Mouse (Mus musculus): Measurements from ENCODE around the gene Ric8b. TPM values are rescaled to one million over a fixed set of nuclear protein-coding genes. Genes with fewer than 3 reads are reported as not detected.

Gene Ric8b
- polyA plus RNA-seq, 1 experiment from 2014 or later: 22.2 TPM

DNA sequence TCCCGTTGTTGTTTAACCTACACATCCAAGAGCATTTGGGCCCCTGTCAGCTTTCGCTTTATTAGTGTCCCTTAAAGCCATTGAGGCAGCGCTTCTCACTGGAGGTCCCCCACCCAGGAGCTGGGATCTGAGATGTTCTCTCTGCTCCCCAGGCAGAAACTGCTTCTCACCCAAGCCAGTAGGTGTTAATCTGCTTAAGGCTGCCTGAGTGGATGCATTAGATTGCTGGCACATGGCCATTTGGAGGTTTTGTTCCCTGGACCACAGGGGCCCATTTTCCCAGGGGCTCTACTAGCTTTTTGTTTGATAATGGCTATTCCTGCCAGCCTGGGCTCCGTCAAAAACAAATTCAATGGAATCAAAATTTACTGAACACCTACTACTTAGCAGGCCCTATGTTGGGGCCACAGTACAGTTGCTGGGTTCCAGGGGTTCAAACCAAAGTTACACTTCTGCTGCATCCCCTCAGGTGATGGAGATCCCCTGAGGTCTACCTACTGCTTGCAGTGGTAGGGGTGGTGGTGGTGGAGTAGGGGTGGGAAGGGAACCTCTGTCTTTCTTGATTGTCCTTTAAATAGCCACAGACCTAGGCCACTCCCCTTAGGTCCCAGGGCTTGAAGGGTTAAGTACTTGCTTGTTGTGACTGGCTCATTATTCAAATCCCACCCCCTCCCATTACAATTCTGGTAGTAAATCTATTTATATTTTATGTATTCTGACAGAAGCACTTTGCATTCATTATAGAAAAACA lies 28.1 kb upstream of the Ric8b start:
- Histone ChIP-seq H3K9me3 (ENCODE audit: control insufficient read depth, low read depth, low read length) (no peaks in the 10 kb centered on the region), H3K4me2 (replicated peaks; ENCODE audit: low read depth, low read length) (no peak overlapping the region), H3K36me3 (ENCODE audit: control insufficient read depth, insufficient read depth, low read length) (no peaks in the 10 kb centered on the region), H3K27me3 (ENCODE audit: control insufficient read depth, insufficient read depth, low read length) (no peaks in the 10 kb centered on the region), H3K9ac (replicated peaks; ENCODE audit: low read depth, low read length) (no peak overlapping the region), H3K4me1 (ENCODE audit: control insufficient read depth, insufficient read depth, low read length) (peaks cover 8% of the 10 kb centered on the region; the same call in 1 of the 2 replicates), H3K27ac (ENCODE audit: low read length) (no peak overlapping the region), H3K4me3 (ENCODE audit: low read depth, low read length) (no peak overlapping the region)
- WGBS: 62% methylated on average over 4 of the region's 4 CpGs
- no peak for ATAC-seq (ENCODE audit: insufficient number of reproducible peaks, insufficient read depth, low FRiP score, low read depth)

DNA sequence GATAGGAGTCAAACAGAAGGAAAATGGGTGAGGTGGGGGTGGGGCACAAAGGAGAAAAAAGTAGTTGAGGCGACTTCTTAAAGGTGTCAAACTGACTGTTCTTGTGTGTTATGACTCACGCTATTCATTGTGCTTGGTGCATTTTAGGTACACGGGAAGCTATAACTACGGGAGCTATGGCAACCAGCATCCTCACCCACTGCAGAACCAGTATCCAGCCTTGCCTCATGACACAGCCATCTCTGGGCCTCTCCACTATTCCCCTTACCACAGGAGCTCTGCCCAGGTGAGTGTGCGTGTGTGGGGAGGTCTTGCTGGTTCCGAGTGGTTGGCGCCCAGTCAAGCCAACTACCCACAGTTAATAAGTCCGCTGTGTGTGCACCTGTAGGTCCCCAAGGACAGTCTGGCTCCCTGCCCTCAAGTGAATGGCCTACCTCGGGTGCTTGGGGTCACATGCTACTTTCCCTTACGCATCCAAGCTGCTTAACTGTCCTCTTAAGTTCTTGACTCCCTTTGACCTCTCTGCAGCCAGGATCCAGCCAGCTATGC lies 21.5 kb upstream of the Ric8b start:
- ATAC-seq (ENCODE audit: insufficient number of reproducible peaks, insufficient read depth, low FRiP score, low read depth): no peak
- no peak overlapping the region for H3K4me3 ChIP-seq (ENCODE audit: low read depth, low read length)
- WGBS: 86% methylated on average over 10 of the region's 10 CpGs
- H3K36me3 ChIP-seq (ENCODE audit: control insufficient read depth, insufficient read depth, low read length): no peaks in the 10 kb centered on the region
- H3K4me2 ChIP-seq (replicated peaks; ENCODE audit: low read depth, low read length): no peak overlapping the region
- no peaks in the 10 kb centered on the region for H3K9me3 ChIP-seq (ENCODE audit: control insufficient read depth, low read depth, low read length)
- no peak overlapping the region for H3K27ac ChIP-seq (ENCODE audit: low read length)
- H3K4me1 ChIP-seq (ENCODE audit: control insufficient read depth, insufficient read depth, low read length): no peaks in the 10 kb centered on the region
- H3K9ac ChIP-seq (replicated peaks; ENCODE audit: low read depth, low read length): no peak overlapping the region
- no peaks in the 10 kb centered on the region for H3K27me3 ChIP-seq (ENCODE audit: control insufficient read depth, insufficient read depth, low read length)

GRCm38 (mm10) chr10:84896941-84897930 lies 20.2 kb upstream of the Ric8b start:
- Histone ChIP-seq H3K4me3 (ENCODE audit: low read depth, low read length) (no peak overlapping the region), H3K27me3 (ENCODE audit: control insufficient read depth, insufficient read depth, low read length) (no peaks in the 10 kb centered on the region), H3K36me3 (ENCODE audit: control insufficient read depth, insufficient read depth, low read length) (no peaks in the 10 kb centered on the region), H3K4me2 (replicated peaks; ENCODE audit: low read depth, low read length) (no peak overlapping the region), H3K9ac (replicated peaks; ENCODE audit: low read depth, low read length) (no peak overlapping the region), H3K4me1 (ENCODE audit: control insufficient read depth, insufficient read depth, low read length) (no peaks in the 10 kb centered on the region), H3K27ac (ENCODE audit: low read length) (no peak overlapping the region), H3K9me3 (ENCODE audit: control insufficient read depth, low read depth, low read length) (no peaks in the 10 kb centered on the region)
- no peak for ATAC-seq (ENCODE audit: insufficient number of reproducible peaks, insufficient read depth, low FRiP score, low read depth)
- 61% methylated on average over 9 of the region's 9 CpGs for WGBS

DNA sequence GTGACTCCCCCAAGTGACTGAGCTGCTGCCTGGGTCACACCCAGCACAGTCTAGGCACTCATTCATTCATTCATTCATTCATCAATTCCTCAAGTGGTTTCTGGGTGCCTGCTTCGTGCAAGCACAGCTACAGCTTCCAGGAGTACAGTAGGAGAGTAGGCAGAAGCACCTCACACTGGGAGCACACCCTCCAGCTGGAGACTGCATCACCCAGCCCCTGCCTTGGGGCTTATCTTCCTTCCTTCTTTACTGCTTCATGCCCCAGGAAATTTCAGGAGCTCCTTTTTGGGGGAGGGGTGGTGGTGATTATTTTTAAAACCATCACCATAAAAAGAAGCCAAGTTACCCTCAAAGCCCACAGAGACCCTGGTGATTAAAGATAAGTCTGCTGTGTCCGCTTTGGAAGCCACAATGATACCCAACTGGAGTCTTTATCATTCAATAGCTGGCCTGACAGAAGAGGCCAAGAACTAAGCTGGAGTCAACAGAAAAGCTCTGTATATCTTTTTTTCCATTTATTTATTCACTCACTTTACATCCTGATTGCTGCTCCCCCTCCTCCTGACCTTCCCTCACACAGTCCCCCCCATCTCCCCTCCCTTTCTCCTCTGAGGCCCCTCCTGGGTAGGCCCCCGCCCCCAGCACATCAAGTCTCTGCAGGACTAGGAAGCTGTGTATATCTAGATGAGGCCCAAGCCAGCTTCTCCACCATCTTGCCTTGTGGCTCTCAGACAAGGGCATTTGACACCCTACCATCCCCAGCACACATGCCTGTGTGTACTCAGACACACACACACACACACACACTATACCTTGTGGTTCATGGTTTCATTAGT lies 19.1 kb upstream of the Ric8b start:
- 67% methylated on average over 3 of the region's 3 CpGs for WGBS

DNA sequence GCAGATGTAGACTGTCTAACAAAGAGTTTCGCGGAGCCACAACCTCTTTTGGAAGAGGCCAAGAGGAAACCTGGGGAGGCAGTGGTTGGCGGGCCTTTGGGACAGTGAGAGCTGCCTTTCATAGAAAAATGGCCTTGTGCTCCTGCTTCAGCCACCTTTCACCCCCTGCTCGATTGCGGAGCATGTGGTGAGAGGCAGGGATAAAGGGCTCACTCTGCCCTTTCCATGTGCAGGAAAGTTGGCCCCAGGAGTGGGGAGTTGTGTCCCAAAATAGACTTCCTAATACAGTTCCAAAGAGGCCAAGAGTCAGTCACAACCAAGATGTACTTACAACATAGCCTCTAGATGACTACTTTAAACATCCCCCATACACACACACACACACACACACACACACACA lies 15.7 kb upstream of the Ric8b start:
- H3K27ac ChIP-seq (ENCODE audit: low read length): no peak overlapping the region
- no peaks in the 10 kb centered on the region for H3K27me3 ChIP-seq (ENCODE audit: control insufficient read depth, insufficient read depth, low read length)
- no peak overlapping the region for H3K9ac ChIP-seq (replicated peaks; ENCODE audit: low read depth, low read length)
- WGBS: 70% methylated on average over 5 of the region's 5 CpGs
- no peak overlapping the region for H3K4me2 ChIP-seq (replicated peaks; ENCODE audit: low read depth, low read length)
- no peak for ATAC-seq (ENCODE audit: insufficient number of reproducible peaks, insufficient read depth, low FRiP score, low read depth)
- no peaks in the 10 kb centered on the region for H3K36me3 ChIP-seq (ENCODE audit: control insufficient read depth, insufficient read depth, low read length)
- no peaks in the 10 kb centered on the region for H3K9me3 ChIP-seq (ENCODE audit: control insufficient read depth, low read depth, low read length)
- H3K4me1 ChIP-seq (ENCODE audit: control insufficient read depth, insufficient read depth, low read length): peaks cover 9% of the 10 kb centered on the region; the same call in 1 of the 2 replicates
- H3K4me3 ChIP-seq (ENCODE audit: low read depth, low read length): no peak overlapping the region

More for the DNA sequence above, 19.1 kb upstream of the Ric8b start:
- no peak overlapping the region for H3K4me3 ChIP-seq (ENCODE audit: low read depth, low read length)
- H3K27me3 ChIP-seq (ENCODE audit: control insufficient read depth, insufficient read depth, low read length): no peaks in the 10 kb centered on the region
- H3K4me1 ChIP-seq (ENCODE audit: control insufficient read depth, insufficient read depth, low read length): peaks cover 5% of the 10 kb centered on the region; the same call in 1 of the 2 replicates
- no peak for ATAC-seq (ENCODE audit: insufficient number of reproducible peaks, insufficient read depth, low FRiP score, low read depth)
- H3K9ac ChIP-seq (replicated peaks; ENCODE audit: low read depth, low read length): no peak overlapping the region
- H3K36me3 ChIP-seq (ENCODE audit: control insufficient read depth, insufficient read depth, low read length): no peaks in the 10 kb centered on the region
- H3K27ac ChIP-seq (ENCODE audit: low read length): no peak overlapping the region
- H3K4me2 ChIP-seq (replicated peaks; ENCODE audit: low read depth, low read length): no peak overlapping the region
- no peaks in the 10 kb centered on the region for H3K9me3 ChIP-seq (ENCODE audit: control insufficient read depth, low read depth, low read length)

GRCm38 (mm10) chr10:84902213-84902612 lies 15.2 kb upstream of the Ric8b start:
- no peak overlapping the region for H3K27ac ChIP-seq (ENCODE audit: low read length)
- H3K9ac ChIP-seq (replicated peaks; ENCODE audit: low read depth, low read length): no peak overlapping the region
- H3K9me3 ChIP-seq (ENCODE audit: control insufficient read depth, low read depth, low read length): no peaks in the 10 kb centered on the region
- 70% methylated on average over 2 of the region's 2 CpGs for WGBS
- no peaks in the 10 kb centered on the region for H3K27me3 ChIP-seq (ENCODE audit: control insufficient read depth, insufficient read depth, low read length)
- no peak overlapping the region for H3K4me2 ChIP-seq (replicated peaks; ENCODE audit: low read depth, low read length)
- H3K36me3 ChIP-seq (ENCODE audit: control insufficient read depth, insufficient read depth, low read length): no peaks in the 10 kb centered on the region
- H3K4me1 ChIP-seq (ENCODE audit: control insufficient read depth, insufficient read depth, low read length): peaks cover 9% of the 10 kb centered on the region; the same call in 1 of the 2 replicates
- no peak for ATAC-seq (ENCODE audit: insufficient number of reproducible peaks, insufficient read depth, low FRiP score, low read depth)
- H3K4me3 ChIP-seq (ENCODE audit: low read depth, low read length): no peak overlapping the region

DNA sequence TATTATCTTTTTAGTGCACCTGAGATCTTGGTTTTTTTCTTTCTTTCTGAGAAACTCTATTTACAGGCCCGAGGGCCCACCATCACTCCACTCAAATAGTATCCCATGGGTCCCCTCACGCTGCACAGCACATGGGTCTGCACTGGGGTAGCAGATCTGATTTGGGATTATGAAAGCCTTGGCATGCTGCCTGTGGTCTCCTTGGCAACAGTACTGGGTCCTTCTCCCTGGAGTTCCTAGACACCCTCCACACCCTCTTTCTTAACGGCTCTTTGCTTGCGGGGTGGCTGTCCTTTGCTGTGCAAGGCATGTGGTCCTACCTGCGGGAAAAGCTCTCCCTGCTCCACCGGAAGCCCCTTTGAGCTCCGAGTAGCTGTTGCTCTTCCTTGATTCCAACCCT lies 14.1 kb upstream of the Ric8b start:
- H3K27ac ChIP-seq (ENCODE audit: low read length): no peak overlapping the region
- no peak overlapping the region for H3K9ac ChIP-seq (replicated peaks; ENCODE audit: low read depth, low read length)
- no peak overlapping the region for H3K4me3 ChIP-seq (ENCODE audit: low read depth, low read length)

More for the DNA sequence above, 14.1 kb upstream of the Ric8b start:
- Histone ChIP-seq H3K4me2 (replicated peaks; ENCODE audit: low read depth, low read length) (peak overlapping the region; percentile 46), H3K4me1 (ENCODE audit: control insufficient read depth, insufficient read depth, low read length) (peaks cover 9% of the 10 kb centered on the region; the same call in 1 of the 2 replicates), H3K27me3 (ENCODE audit: control insufficient read depth, insufficient read depth, low read length) (no peaks in the 10 kb centered on the region), H3K9me3 (ENCODE audit: control insufficient read depth, low read depth, low read length) (no peaks in the 10 kb centered on the region), H3K36me3 (ENCODE audit: control insufficient read depth, insufficient read depth, low read length) (no peaks in the 10 kb centered on the region)
- no peak; the same call in 1 of the 2 replicates for ATAC-seq (ENCODE audit: insufficient number of reproducible peaks, insufficient read depth, low FRiP score, low read depth)
- 32% methylated on average over 7 of the region's 7 CpGs for WGBS

All from stomach, embryonic 14.5 days (tissue).